Comparison of ENCODE assay signal across 11 mouse cellular contexts in genomic region chr12:43962551-43963120, GRCm38 (mm10).
DNase-seq lines count a peak whose midpoint lies in the region.
"Had no signal": no experiment of that assay in that cellular context is flagged by ENCODE, and none has a peak within 500 bp of the region (broad histone marks: within the 10 kb centered on the region; RNA-seq: fewer than 3 reads in every experiment).

No protein-coding gene starts in this region.

- DNase-seq in gastrocnemius, postnatal 10 days, result peak; percentile 29
- no peak for DNase-seq in gastrocnemius, adult 18-20 months (ENCODE audit: low spot score)
- DNase-seq in left cerebral cortex, postnatal 10 days (ENCODE audit: extremely low spot score in 1 of 2, low spot score in 2 of 2), result peak; percentile 22 to 24
- no peak for DNase-seq in left cerebral cortex, adult 11 months (ENCODE audit: low spot score)
- peak; percentile 94 for DNase-seq in cerebellum, postnatal 14 days
- peak; percentile 11 for DNase-seq in right cerebral cortex, postnatal 25 days
- DNase-seq in adrenal gland, postnatal 36 days, result no peak
- no peak for DNase-seq in retina, postnatal 1 day
- DNase-seq: B cell, adult 2 months; heart, adult 11 months; heart, postnatal 4 days had no signal

- intact Hi-C loops in left cerebral cortex, postnatal 10 days (cut with DNase I), result no loop called here

Comparison
In these comparisons a context has a peak if more than half of its experiments do, and no peak if none do; other contexts are left out.
1. DNase-seq: peak in gastrocnemius, postnatal 10 days (single experiment), left cerebral cortex, postnatal 10 days (2 of 2), cerebellum, postnatal 14 days (2 of 2) and right cerebral cortex, postnatal 25 days (single experiment); none in gastrocnemius, adult 18-20 months (single experiment), left cerebral cortex, adult 11 months (single experiment), adrenal gland, postnatal 36 days (0 of 2) and retina, postnatal 1 day (single experiment).